ENCODE assay signal across 13 mouse cellular contexts in genomic region chr1:166056098-166056756, GRCm38 (mm10). TPM values are rescaled to one million over a fixed set of nuclear protein-coding genes. Genes with fewer than 3 reads are reported as not detected.
DNase-seq lines count a peak whose midpoint lies in the region; ATAC-seq and TF ChIP-seq lines count a peak whose summit lies in the region.
"Had no signal": no experiment of that assay in that cellular context is flagged by ENCODE, and none has a peak within 500 bp of the region (broad histone marks: within the 10 kb centered on the region; RNA-seq: fewer than 3 reads in every experiment).

No protein-coding gene starts in this region.

- no peaks in the 10 kb centered on the region for H3K4me1 ChIP-seq in forebrain, postnatal 0 days (ENCODE audit: insufficient read depth)
- H3K4me1 ChIP-seq in midbrain, embryonic 11.5 days (ENCODE audit: control insufficient read depth, insufficient read depth, low read length): peaks cover 12% of the 10 kb centered on the region

- no peak overlapping the region for H3K27ac ChIP-seq in forebrain, postnatal 0 days (ENCODE audit: low read depth, low read length)
- no peak overlapping the region for H3K27ac ChIP-seq in midbrain, embryonic 11.5 days (ENCODE audit: low read depth, low read length)
- H3K27ac ChIP-seq: heart, adult 2 months had no signal

- no peak; the same call in 1 of the 2 replicates for TF ChIP-seq CTCF in forebrain, postnatal 0 days (IDR thresholded peaks at IDR 0.05; ENCODE audit: low read depth)

- no peak overlapping the region for H3K4me3 ChIP-seq in forebrain, postnatal 0 days (ENCODE audit: low read depth, low read length)
- no peak overlapping the region for H3K4me3 ChIP-seq in midbrain, embryonic 11.5 days (ENCODE audit: low read depth, low read length)
- H3K4me3 ChIP-seq: heart, adult 2 months had no signal

- no peaks in the 10 kb centered on the region for H3K36me3 ChIP-seq in forebrain, postnatal 0 days (ENCODE audit: insufficient read depth)
- no peaks in the 10 kb centered on the region for H3K36me3 ChIP-seq in midbrain, embryonic 11.5 days (ENCODE audit: control insufficient read depth, insufficient read depth, low read length)

- ATAC-seq in forebrain, postnatal 0 days: peak; percentile 36
- peak; percentile 20; the same call in 1 of the 2 replicates for ATAC-seq in midbrain, embryonic 11.5 days (ENCODE audit: low FRiP score)

- H3K4me2 ChIP-seq in forebrain, postnatal 0 days (ENCODE audit: low read depth): no peak overlapping the region
- H3K4me2 ChIP-seq in midbrain, embryonic 11.5 days: no peak overlapping the region

- 23% methylated on average over 9 of the region's 9 CpGs for WGBS in forebrain, postnatal 0 days
- 32% methylated on average over 9 of the region's 9 CpGs for WGBS in midbrain, embryonic 11.5 days

- no peak overlapping the region for H3K9ac ChIP-seq in forebrain, postnatal 0 days
- no peak overlapping the region for H3K9ac ChIP-seq in midbrain, embryonic 11.5 days (ENCODE audit: low read length)

- H3K9me3 ChIP-seq in forebrain, postnatal 0 days (ENCODE audit: low read length): no peaks in the 10 kb centered on the region
- no peaks in the 10 kb centered on the region for H3K9me3 ChIP-seq in midbrain, embryonic 11.5 days (ENCODE audit: control insufficient read depth, low read length)

- H3K27me3 ChIP-seq in forebrain, postnatal 0 days (ENCODE audit: insufficient read depth, low read length): no peaks in the 10 kb centered on the region
- no peaks in the 10 kb centered on the region for H3K27me3 ChIP-seq in midbrain, embryonic 11.5 days (ENCODE audit: control insufficient read depth, insufficient read depth, low read length)

- intact Hi-C loops in left cerebral cortex, postnatal 4 days (cut with DNase I): no loop called here
- intact Hi-C loops in left cerebral cortex, postnatal 10 days (cut with DNase I): loop anchor here (5.0 kb wide), 1 partner anchor 96 kb away; no protein-coding TSS in a partner anchor

- peak; percentile 40 for DNase-seq in left cerebral cortex, postnatal 4 days
- no peak for DNase-seq in left cerebral cortex, postnatal 10 days (ENCODE audit: extremely low spot score in 1 of 2, low spot score in 2 of 2)
- DNase-seq in forebrain, postnatal 0 days: peak; percentile 17
- peak; percentile 88 for DNase-seq in midbrain, embryonic 11.5 days (ENCODE audit: low spot score, missing footprints)
- peak; percentile 27 for DNase-seq in retina, embryonic 14.5 days (ENCODE audit: low spot score)
- DNase-seq in frontal cortex, postnatal 25 days (ENCODE audit: low spot score in 2 of 2): no peak
- no peak for DNase-seq in thymus, postnatal 14 days
- no peak for DNase-seq in spleen, adult 18-20 months
- DNase-seq: cerebellum, adult 9-11 months; heart, adult 2 months; heart, postnatal 4 days; lung, postnatal 14 days; right cerebral cortex, postnatal 14 days had no signal

RNA-seq across cellular contexts. Expression of gene Pou2f1, which starts 53.7 kb away (rescaled TPM):
- 10 to 100 TPM; 27.6 to 29.4 TPM for total RNA-seq in left cerebral cortex, postnatal 4 days (2021)
- total RNA-seq in left cerebral cortex, postnatal 10 days (2021): 10 to 100 TPM; 17.5 to 18.0 TPM
- total RNA-seq in forebrain, postnatal 0 days (2014; rRNA removed): 14.3 and 22.2 TPM in 2 replicates
- polyA plus RNA-seq in forebrain, postnatal 0 days (2015; fragmentation: Nextera tagmentation; extraction: Ambion mirVana): 11.1 and 16.7 TPM in 2 replicates
- polyA plus RNA-seq in midbrain, embryonic 11.5 days (2014; fragmentation: Nextera tagmentation; extraction: Ambion mirVana): 31.3 and 32.1 TPM in 2 replicates

Comparison
In these comparisons a context has a peak if more than half of its experiments do, and no peak if none do; other contexts are left out.
1. DNase-seq: peak in left cerebral cortex, postnatal 4 days (single experiment), forebrain, postnatal 0 days (single experiment), midbrain, embryonic 11.5 days (single experiment) and retina, embryonic 14.5 days (single experiment); none in left cerebral cortex, postnatal 10 days (0 of 2), frontal cortex, postnatal 25 days (0 of 2), thymus, postnatal 14 days (single experiment) and spleen, adult 18-20 months (0 of 2).